Mouse (Mus musculus) kidney, embryonic 16.5 days (tissue): ENCODE data around the gene Iqsec3. TPM values are rescaled to one million over a fixed set of nuclear protein-coding genes. Genes with fewer than 3 reads are reported as not detected.

Experiments
- ATAC-seq: fragments of 200-750 bp; cut with Nextera tagmentation; 2 replicates; pipeline ENCODE4 v1.8.0; 2017; ENCODE audit warnings: moderate TSS enrichment; ENCODE audit not compliant: low FRiP score, low TSS enrichment
- H3K27ac ChIP-seq: fragments of 300-500 bp; sonication (generic); 2 replicates; pipeline ENCODE4 v1.5.1; 2014; ENCODE audit warnings: low read length
- H3K27me3 ChIP-seq: fragments of 300-500 bp; sonication (generic); 2 replicates; pipeline ENCODE4 v1.6.1; 2014; ENCODE audit warnings: low read length, control low read depth, mixed read lengths; ENCODE audit not compliant: insufficient read depth
- H3K36me3 ChIP-seq: fragments of 300-500 bp; sonication (generic); 2 replicates; pipeline ENCODE4 v1.6.1; 2014; ENCODE audit warnings: low read length, control low read depth, mixed read lengths; ENCODE audit not compliant: insufficient read depth
- H3K4me1 ChIP-seq: fragments of 300-500 bp; sonication (generic); 2 replicates; pipeline ENCODE4 v1.6.1; 2014; ENCODE audit warnings: low read length, control low read depth, mixed read lengths; ENCODE audit not compliant: insufficient read depth
- H3K4me2 ChIP-seq: fragments of 300-500 bp; sonication (generic); replicated peaks from 2 replicates; pipeline ENCODE4 v1.6.1; 2014; ENCODE audit warnings: low read depth, low read length
- H3K4me3 ChIP-seq: fragments of 300-500 bp; sonication (generic); 2 replicates; pipeline ENCODE4 v1.5.1; 2014; ENCODE audit warnings: mild to moderate bottlenecking, low read length
- H3K9ac ChIP-seq: fragments of 300-500 bp; sonication (generic); replicated peaks from 2 replicates; pipeline ENCODE4 v1.6.1; 2014; ENCODE audit warnings: low read length
- H3K9me3 ChIP-seq: fragments of 300-500 bp; sonication (generic); 2 replicates; pipeline ENCODE4 v1.6.1; 2016; ENCODE audit warnings: low read length, control low read depth
- WGBS: fragments of 180-500 bp; shearing (Covaris S2); extraction: QIAGEN DNeasy Blood & Tissue Kit; methylation state at CpG from one replicate; pipeline ENCODE4 v1.1.7; 2014; 5-methylcytosine and 5-hydroxymethylcytosine counted together
- polyA plus RNA-seq: library from polyadenylated mRNA; unstranded; fragments of >200 nt; fragmentation: Nextera tagmentation; extraction: Ambion mirVana; gene quantifications from 2 replicates; pipeline ENCODE4 v1.2.1, GENCODE M21; 2015

Iqsec3 gene
- polyA plus RNA-seq, 1 experiment from 2014 or later = 0.09 TPM

DNA sequence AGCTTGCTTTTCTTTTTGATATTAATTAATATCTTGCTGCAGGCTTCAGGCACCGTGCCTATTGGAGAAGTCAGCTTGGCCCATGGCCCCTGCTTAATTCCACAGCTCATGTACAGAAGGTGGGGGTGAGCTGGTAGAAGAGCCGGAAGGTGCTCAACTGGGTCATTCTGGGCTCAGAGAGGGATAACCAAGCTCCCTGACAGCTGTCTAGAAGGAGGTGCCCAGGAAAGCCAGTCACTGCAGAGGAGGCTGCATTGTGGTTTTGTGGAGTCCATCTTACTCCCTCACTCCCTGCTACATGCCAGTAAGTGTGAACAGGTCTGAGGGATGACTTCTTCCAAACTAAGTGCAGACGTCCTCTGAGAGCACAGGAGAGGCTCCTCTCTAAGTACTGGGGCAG, 26.4 kb upstream of the Iqsec3 start:
- H3K36me3 ChIP-seq = no peaks in the 10 kb centered on the region
- no peak for ATAC-seq
- no peaks in the 10 kb centered on the region for H3K27me3 ChIP-seq
- H3K9me3 ChIP-seq = no peaks in the 10 kb centered on the region
- H3K4me2 ChIP-seq = no peak overlapping the region
- no peak overlapping the region for H3K27ac ChIP-seq
- no peak overlapping the region for H3K4me3 ChIP-seq
- H3K4me1 ChIP-seq = no peaks in the 10 kb centered on the region
- H3K9ac ChIP-seq = no peak overlapping the region
- 68% methylated on average over 3 of the region's 3 CpGs for WGBS

DNA sequence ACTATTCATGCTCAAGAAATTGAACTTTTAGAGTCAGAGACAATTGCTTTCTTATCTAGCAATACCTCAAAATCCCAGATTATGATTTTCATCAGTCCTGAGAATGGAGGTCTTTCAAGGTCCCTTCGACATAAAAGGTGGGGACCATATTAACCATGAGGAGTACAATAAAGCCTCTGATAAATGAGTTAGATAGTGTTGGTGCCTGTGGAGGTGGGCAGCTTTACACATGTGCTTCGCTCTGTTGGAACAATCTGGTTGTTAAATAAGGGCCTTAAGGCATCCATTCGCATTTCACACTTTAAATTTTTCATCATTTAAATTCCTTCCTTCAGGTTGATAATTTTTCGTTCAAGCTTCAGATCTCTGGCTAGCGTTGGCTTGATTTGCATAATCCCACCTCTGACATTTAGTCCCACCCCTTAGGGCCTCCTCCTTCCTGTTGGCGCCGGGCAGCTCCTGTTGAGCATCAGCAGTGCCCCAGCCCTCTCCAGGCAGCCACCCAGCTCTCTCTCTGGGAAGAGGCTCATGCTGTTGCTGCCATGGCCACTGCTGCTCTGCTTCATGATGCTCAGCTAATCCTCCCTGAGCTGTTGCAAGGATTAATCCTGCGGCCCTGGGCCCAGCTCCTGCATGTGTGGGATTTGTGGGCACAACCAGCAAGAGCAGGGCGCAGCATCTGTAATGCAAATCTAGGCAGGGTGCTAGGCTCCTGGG, 25.5 kb upstream of the Iqsec3 start:
- ATAC-seq = no peak
- H3K4me1 ChIP-seq = no peaks in the 10 kb centered on the region
- no peaks in the 10 kb centered on the region for H3K36me3 ChIP-seq
- no peaks in the 10 kb centered on the region for H3K9me3 ChIP-seq
- H3K4me3 ChIP-seq = no peak overlapping the region
- H3K27me3 ChIP-seq = no peaks in the 10 kb centered on the region
- WGBS = 18% methylated on average over 9 of the region's 9 CpGs
- H3K27ac ChIP-seq = no peak overlapping the region
- no peak overlapping the region for H3K4me2 ChIP-seq
- no peak overlapping the region for H3K9ac ChIP-seq

DNA sequence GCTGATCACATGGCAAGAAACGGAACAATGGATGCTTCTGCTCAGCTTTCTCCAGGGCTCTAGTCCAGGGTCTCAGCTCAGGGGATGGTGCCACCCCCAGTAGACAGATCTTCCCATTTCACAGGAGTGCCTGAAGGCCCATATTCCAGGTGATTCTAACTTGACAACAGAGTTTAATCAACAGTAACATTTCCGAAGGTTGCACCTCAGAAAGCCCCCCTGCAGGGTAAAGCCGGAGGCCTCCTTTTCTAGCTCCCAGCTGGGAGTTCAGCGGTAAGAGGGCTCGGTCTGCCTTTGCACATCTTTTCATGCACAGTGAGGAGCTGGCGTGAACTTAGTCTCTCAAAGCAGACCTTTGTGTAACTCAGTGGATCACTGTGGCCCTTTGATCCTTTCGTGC, 22.1 kb upstream of the Iqsec3 start:
- no peaks in the 10 kb centered on the region for H3K4me1 ChIP-seq
- H3K9ac ChIP-seq = no peak overlapping the region
- no peak overlapping the region for H3K4me3 ChIP-seq
- H3K36me3 ChIP-seq = no peaks in the 10 kb centered on the region
- H3K9me3 ChIP-seq = no peaks in the 10 kb centered on the region
- H3K27ac ChIP-seq = no peak overlapping the region
- H3K4me2 ChIP-seq = no peak overlapping the region
- no peaks in the 10 kb centered on the region for H3K27me3 ChIP-seq
- 58% methylated on average over 7 of the region's 7 CpGs for WGBS
- ATAC-seq = no peak

DNA sequence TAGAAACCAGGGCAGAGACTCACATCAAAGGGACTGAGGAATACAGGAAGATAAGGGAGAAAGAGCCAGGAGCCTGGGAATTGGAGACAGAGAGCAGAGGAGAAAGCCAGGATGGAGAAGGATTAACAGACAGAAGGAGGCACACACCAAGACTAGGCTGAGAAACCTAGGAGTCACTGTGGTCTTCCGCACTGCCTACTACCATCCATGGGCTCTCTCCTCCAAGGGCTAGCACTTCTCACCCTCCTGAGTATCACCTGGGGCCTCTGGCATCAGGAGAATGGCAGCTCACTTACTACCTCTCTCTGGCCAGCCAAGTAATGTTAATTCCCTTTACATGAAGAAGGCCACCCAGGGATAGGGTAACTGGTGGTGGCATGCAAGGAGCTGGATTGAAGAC, 21.5 kb upstream of the Iqsec3 start:
- Histone ChIP-seq H3K27me3 (no peaks in the 10 kb centered on the region), H3K4me1 (no peaks in the 10 kb centered on the region), H3K36me3 (no peaks in the 10 kb centered on the region), H3K4me2 (no peak overlapping the region), H3K4me3 (no peak overlapping the region), H3K9ac (no peak overlapping the region), H3K9me3 (no peaks in the 10 kb centered on the region), H3K27ac (no peak overlapping the region)
- WGBS = 100% methylated on average over 1 of the region's 1 CpGs
- ATAC-seq = no peak

DNA sequence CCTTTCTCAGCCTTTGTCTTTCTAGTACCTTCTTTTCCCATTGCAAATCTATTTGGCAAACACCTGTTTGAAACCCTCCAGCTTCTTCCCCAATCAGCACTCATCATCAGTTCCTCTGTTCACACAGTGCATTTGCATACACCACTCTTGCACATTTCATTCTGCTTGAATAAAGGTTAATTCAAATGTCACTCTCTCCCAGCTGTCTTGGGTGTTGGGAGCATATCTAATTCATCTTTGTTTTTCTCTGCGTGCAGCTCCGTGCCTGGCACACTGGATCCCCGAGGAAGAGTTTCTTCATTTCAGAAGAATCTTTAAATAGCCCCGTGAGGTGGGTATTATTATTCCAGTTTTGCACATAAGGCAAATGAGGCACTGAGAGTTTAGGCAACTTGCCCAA, 20.8 kb upstream of the Iqsec3 start:
- H3K27ac ChIP-seq = no peak overlapping the region
- H3K4me2 ChIP-seq = no peak overlapping the region
- H3K4me1 ChIP-seq = no peaks in the 10 kb centered on the region
- ATAC-seq = no peak
- 68% methylated on average over 4 of the region's 4 CpGs for WGBS
- no peak overlapping the region for H3K9ac ChIP-seq
- no peaks in the 10 kb centered on the region for H3K27me3 ChIP-seq
- H3K4me3 ChIP-seq = no peak overlapping the region
- H3K9me3 ChIP-seq = no peaks in the 10 kb centered on the region
- H3K36me3 ChIP-seq = no peaks in the 10 kb centered on the region

DNA sequence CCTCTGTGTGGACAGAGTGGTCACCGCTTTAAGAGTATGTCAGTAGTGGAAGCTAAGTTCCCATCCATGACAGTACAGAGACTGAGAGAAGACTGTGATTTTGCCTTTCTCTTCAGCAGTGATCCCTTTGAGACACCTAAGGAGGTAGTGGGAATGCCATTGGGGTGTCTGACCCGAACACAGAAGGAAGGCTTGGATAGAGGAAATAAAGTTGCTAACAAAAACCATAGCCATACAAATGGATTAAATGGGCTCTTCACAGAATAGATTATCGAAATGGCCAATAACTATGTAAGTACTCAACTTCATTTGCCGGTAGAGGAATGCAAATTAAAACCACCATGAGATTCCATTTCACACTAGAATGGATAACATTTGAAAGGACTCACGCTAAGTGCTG, 17.9 kb upstream of the Iqsec3 start:
- H3K27ac ChIP-seq = no peak overlapping the region
- no peaks in the 10 kb centered on the region for H3K4me1 ChIP-seq
- H3K9me3 ChIP-seq = no peaks in the 10 kb centered on the region
- 80% methylated on average over 5 of the region's 5 CpGs for WGBS
- H3K36me3 ChIP-seq = no peaks in the 10 kb centered on the region
- no peak for ATAC-seq
- H3K4me2 ChIP-seq = no peak overlapping the region
- H3K4me3 ChIP-seq = no peak overlapping the region
- H3K27me3 ChIP-seq = no peaks in the 10 kb centered on the region
- H3K9ac ChIP-seq = no peak overlapping the region

DNA sequence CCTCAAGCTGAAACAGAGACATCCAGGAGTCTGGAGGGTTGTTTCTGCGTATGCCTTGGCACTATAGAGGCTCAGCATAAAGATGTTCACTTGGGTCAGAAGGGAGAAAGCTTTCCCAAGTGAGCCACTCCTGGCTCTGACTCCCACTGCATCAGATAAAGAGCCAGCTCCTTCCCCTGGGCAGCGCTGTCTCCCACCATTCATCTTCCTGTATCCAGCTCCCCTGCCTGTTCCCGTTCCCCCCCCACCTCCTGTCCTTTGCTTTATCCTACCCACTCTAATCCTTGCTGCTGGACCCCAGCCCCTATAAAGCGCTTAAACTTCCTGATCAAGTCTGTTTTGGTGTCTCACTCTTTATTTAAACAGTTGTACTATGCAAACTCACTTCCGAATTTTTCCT, 1.2 kb downstream of the Iqsec3 start:
- no peak for ATAC-seq
- Histone ChIP-seq H3K36me3 (no peaks in the 10 kb centered on the region), H3K4me3 (no peak overlapping the region), H3K9me3 (no peaks in the 10 kb centered on the region), H3K4me1 (peaks cover 5% of the 10 kb centered on the region; the same call in 1 of the 2 replicates), H3K9ac (no peak overlapping the region), H3K27ac (no peak overlapping the region), H3K4me2 (no peak overlapping the region), H3K27me3 (peaks cover 19% of the 10 kb centered on the region)
- WGBS = 31% methylated on average over 5 of the region's 5 CpGs

DNA sequence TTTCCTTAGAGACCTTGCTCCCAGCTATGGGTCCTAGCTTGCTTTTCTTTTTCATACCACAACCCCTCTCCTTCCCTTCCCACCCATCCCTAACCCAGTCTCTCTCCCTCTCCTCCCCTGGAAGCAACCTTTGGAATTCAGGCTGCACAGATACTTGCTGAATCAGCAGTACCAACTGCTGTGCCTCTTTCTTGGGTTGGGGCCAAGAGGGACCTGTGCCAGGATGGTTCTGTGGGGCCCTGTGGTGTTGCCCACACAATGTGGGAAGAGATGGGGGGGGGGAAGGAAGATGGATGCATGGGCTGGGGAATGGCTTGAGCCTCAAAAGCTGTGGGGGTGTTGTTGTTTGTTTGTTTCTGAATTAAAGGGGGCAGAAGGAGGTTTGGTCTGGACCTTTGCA, 5.2 kb downstream of the Iqsec3 start:
- Histone ChIP-seq H3K4me3 (no peak overlapping the region), H3K4me1 (0 out of 2 replicates have a peak, but pooled peaks cover under 1% of the 10 kb centered on the region), H3K9ac (no peak overlapping the region), H3K9me3 (no peaks in the 10 kb centered on the region), H3K27ac (no peak overlapping the region), H3K27me3 (no peaks in the 10 kb centered on the region; the same call in 1 of the 2 replicates), H3K4me2 (no peak overlapping the region), H3K36me3 (no peaks in the 10 kb centered on the region)
- ATAC-seq = no peak

DNA sequence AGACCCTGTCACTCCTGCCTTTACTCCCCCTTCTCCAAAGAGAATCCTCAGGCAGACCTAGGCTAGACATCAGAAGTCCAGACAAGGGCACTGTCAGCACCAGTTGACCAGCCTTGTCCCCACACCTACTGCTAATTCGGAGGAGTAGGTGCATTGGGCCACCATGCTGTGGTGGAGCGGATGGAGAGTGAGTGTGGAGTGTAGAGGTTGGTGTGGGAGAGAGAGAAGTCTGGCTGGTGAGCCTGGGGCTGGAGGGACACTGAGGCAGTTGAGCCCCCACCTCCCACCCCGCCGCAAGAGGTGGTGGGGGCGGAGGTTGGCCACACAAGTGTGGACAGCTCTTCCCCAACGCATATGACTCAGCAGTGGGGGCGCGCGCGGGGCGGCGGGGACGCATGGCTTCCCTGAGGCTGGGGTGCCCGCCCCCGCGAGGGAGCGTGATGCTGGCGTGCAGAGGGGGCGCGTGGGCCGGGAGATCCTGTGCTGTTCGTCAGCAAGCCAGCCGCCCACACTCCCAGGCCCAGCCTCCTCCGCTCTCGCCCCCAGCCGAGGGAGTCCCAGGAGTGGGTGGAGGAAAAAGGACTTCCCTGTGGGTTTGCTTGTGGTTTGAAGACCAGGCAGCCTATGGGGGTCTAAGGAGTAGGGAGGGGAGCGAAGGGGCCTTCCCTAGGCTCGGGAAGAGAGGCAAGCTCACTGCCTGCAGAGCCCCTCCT, 10.7 kb downstream of the Iqsec3 start:
- peak overlapping the region; percentile 39; the same call in 1 of the 2 replicates for H3K4me2 ChIP-seq
- H3K9me3 ChIP-seq = no peaks in the 10 kb centered on the region
- peaks cover 4% of the 10 kb centered on the region; the same call in 1 of the 2 replicates for H3K4me1 ChIP-seq
- peak; percentile 75; the same call in 1 of the 2 replicates for ATAC-seq
- H3K4me3 ChIP-seq = 0 out of 2 replicates have a peak overlapping the region, but pooled peaks have one; percentile 6
- no peaks in the 10 kb centered on the region for H3K36me3 ChIP-seq
- no peak overlapping the region for H3K27ac ChIP-seq
- H3K9ac ChIP-seq = no peak overlapping the region
- peaks cover 5% of the 10 kb centered on the region; the same call in 1 of the 2 replicates for H3K27me3 ChIP-seq
- WGBS = 4% methylated on average over 25 of the region's 28 CpGs

DNA sequence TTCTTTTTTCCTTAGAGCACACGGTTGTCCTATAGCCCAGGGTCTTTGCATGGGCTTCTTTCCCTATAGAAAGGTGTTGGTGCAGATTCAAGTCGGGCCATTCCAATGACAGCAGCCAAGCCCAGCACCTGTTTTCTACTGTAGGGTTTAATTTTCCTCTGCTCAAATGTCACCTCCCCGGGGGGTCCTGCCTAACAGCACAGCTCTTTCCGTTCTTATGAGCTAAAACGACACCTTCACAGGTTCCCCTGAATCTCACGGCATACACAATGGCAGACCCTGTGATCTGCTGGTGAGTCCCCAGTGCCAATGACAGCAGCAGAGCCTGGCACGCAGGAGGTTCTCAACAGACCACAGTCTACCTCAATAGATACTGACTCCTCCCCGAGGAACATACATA, 16.1 kb downstream of the Iqsec3 start:
- no peaks in the 10 kb centered on the region for H3K9me3 ChIP-seq
- peaks cover 12% of the 10 kb centered on the region; the same call in 1 of the 2 replicates for H3K27me3 ChIP-seq
- ATAC-seq = no peak
- no peak overlapping the region for H3K9ac ChIP-seq
- 53% methylated on average over 8 of the region's 8 CpGs for WGBS
- H3K4me3 ChIP-seq = no peak overlapping the region
- H3K4me2 ChIP-seq = no peak overlapping the region
- no peak overlapping the region for H3K27ac ChIP-seq
- H3K4me1 ChIP-seq = no peaks in the 10 kb centered on the region
- H3K36me3 ChIP-seq = no peaks in the 10 kb centered on the region
